Mouse (Mus musculus): ENCODE data around the gene Esyt2. TPM values are rescaled to one million over a fixed set of nuclear protein-coding genes. Genes with fewer than 3 reads are reported as not detected.

Esyt2 gene
- polyA plus RNA-seq, 1 experiment: 0.69 TPM

DNA sequence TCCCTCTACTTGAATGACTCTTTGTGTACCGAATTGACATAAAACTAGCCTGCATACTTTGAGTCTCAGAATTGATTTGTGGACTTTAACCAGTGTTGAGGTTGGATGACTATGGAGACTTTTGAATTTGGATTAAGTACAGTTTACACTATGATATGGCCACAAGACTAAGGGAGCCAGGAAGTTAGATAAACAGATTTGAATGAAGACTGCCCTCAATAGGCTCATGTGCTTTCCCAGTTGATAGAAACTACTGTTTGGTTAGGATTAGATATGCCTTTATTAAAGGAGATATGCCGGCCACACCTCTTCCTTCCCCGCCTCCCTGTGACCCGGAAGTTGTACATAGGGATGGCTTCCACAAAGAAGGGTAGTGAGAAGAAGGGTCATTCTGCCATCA lies 5.4 kb upstream of the Esyt2 start:
- TF ChIP-seq GATA1 (IDR thresholded peaks at IDR 0.05; ENCODE audit: low read length): no peak
- TF ChIP-seq TAL1 (IDR thresholded peaks at IDR 0.05; ENCODE audit: low read length): no peak
- Histone ChIP-seq H3K4me3 (replicated peaks) (no peak overlapping the region), H3K9me3 (ENCODE audit: control insufficient read depth, low read length) (no peaks in the 10 kb centered on the region), H3K27me3 (ENCODE audit: control insufficient read depth) (no peaks in the 10 kb centered on the region), H3K36me3 (ENCODE audit: control insufficient read depth) (no peaks in the 10 kb centered on the region), H3K4me1 (ENCODE audit: control insufficient read depth) (peaks cover 59% of the 10 kb centered on the region)

DNA sequence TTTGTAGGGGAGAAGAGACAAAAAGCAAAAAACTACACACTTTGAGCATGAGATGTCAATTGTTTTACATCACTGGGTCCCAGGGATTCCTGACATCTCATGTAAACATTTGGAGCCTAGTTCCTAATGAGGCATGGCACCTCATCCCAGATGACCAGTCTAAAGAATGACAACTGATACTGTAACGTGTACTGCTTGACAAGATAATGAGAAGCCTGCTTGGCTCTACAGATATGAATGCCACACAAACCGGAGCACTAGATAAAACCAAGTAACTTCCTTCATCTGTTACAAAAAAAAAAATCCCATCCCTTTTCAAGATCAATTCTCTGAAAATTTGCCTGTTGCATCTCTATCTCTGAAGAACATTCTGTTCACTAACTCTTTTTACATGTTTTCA lies 4.0 kb upstream of the Esyt2 start:
- peaks cover 66% of the 10 kb centered on the region for H3K4me1 ChIP-seq (ENCODE audit: control insufficient read depth)
- H3K4me3 ChIP-seq (replicated peaks): no peak overlapping the region
- TF ChIP-seq TAL1 (IDR thresholded peaks at IDR 0.05; ENCODE audit: low read length) (peak; percentile 47; the same call in 2 of the 3 replicates), GATA1 (IDR thresholded peaks at IDR 0.05; ENCODE audit: low read length) (peak; percentile 29; the same call in 1 of the 2 replicates)
- no peaks in the 10 kb centered on the region for H3K36me3 ChIP-seq (ENCODE audit: control insufficient read depth)
- H3K9me3 ChIP-seq (ENCODE audit: control insufficient read depth, low read length): no peaks in the 10 kb centered on the region
- no peaks in the 10 kb centered on the region for H3K27me3 ChIP-seq (ENCODE audit: control insufficient read depth)

- Histone ChIP-seq H3K36me3 (ENCODE audit: control insufficient read depth) (no peaks in the 10 kb centered on the region), H3K4me3 (replicated peaks) (no peak overlapping the region), H3K4me1 (ENCODE audit: control insufficient read depth) (peaks cover 74% of the 10 kb centered on the region), H3K9me3 (ENCODE audit: control insufficient read depth, low read length) (no peaks in the 10 kb centered on the region), H3K27me3 (ENCODE audit: control insufficient read depth) (no peaks in the 10 kb centered on the region)
- no peak for TF ChIP-seq TAL1 (IDR thresholded peaks at IDR 0.05; ENCODE audit: low read length)
- TF ChIP-seq GATA1 (IDR thresholded peaks at IDR 0.05; ENCODE audit: low read length): no peak
Observed at GRCm38 (mm10) chr12:116278541-116278940, 2.5 kb upstream of the Esyt2 start.

DNA sequence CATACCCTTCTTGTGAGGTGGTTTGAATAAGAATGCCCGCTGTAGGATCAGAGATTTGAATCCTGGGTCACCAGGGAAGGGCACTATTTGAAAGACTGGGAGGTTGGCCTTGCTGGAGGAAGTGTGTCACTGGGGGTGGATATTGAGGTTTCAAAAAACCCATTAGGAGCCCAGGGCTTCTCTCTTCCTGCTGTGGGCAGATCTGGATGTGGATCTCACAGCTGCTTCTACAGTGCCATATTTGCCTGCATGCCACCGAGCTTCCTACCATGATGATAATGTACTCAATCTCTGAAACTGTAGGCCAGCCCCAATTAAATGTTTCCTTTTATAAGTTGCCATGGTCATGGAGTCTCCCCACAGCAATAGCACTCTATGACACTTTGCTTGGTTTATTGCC lies 1.8 kb upstream of the Esyt2 start:
- H3K9me3 ChIP-seq (ENCODE audit: control insufficient read depth, low read length): no peaks in the 10 kb centered on the region
- TF ChIP-seq GATA1 (IDR thresholded peaks at IDR 0.05; ENCODE audit: low read length) (no peak), TAL1 (IDR thresholded peaks at IDR 0.05; ENCODE audit: low read length) (no peak)
- H3K27me3 ChIP-seq (ENCODE audit: control insufficient read depth): no peaks in the 10 kb centered on the region
- H3K36me3 ChIP-seq (ENCODE audit: control insufficient read depth): no peaks in the 10 kb centered on the region
- H3K4me3 ChIP-seq (replicated peaks): no peak overlapping the region
- peaks cover 79% of the 10 kb centered on the region for H3K4me1 ChIP-seq (ENCODE audit: control insufficient read depth)

GRCm38 (mm10) chr12:116280149-116280652 lies 795 bp upstream of the Esyt2 start:
- Histone ChIP-seq H3K4me3 (replicated peaks) (peak overlapping the region; percentile 100), H3K36me3 (ENCODE audit: control insufficient read depth) (peaks cover 2% of the 10 kb centered on the region; the same call in 1 of the 2 replicates), H3K9me3 (ENCODE audit: control insufficient read depth, low read length) (no peaks in the 10 kb centered on the region), H3K27me3 (ENCODE audit: control insufficient read depth) (no peaks in the 10 kb centered on the region), H3K4me1 (ENCODE audit: control insufficient read depth) (peaks cover 80% of the 10 kb centered on the region)
- TF ChIP-seq TAL1 (IDR thresholded peaks at IDR 0.05; ENCODE audit: low read length) (no peak), GATA1 (IDR thresholded peaks at IDR 0.05; ENCODE audit: low read length) (no peak)

DNA sequence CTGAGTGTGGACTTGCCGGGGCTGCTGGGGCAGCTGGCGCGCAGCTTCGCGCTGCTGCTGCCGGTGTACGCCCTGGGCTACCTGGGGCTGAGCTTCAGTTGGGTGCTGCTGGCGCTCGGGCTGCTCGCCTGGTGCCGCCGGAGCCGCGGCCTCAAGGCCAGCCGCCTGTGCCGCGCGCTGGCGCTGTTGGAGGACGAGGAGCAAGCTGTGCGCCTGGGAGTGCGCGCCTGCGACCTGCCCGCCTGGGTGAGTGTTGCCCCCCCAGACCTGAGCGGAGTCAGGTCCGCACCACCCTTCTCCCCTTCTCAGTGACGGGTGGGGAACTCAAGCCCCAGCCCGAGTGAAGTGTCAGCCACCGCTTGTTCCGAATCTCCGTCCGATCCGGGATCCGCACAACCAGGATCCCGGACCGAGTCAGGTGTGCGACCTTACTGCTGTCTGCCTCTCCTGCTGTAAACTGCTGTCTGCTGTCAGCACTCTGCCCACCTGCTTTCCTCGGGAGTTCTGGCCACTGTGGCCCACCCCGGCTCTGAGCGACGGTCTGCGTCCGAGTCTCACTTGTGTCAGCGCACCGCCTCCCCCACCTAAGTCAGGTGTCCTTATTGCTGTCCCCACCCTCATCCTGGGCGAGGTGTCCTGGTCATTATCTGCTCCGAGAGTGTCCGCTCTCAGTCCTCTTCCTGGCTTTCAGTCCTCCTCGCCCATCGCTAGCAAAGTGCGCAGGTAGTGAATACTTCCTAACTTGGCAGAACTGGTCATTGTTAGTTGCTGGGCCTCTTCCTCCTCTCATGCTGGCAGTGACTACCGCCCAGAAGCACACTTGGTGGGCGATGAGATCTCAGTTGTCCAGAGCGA lies 658 bp downstream of the Esyt2 start:
- peaks cover 10% of the 10 kb centered on the region for H3K36me3 ChIP-seq (ENCODE audit: control insufficient read depth)
- no peaks in the 10 kb centered on the region for H3K9me3 ChIP-seq (ENCODE audit: control insufficient read depth, low read length)
- peaks cover 68% of the 10 kb centered on the region for H3K4me1 ChIP-seq (ENCODE audit: control insufficient read depth)
- H3K27me3 ChIP-seq (ENCODE audit: control insufficient read depth): no peaks in the 10 kb centered on the region
- peak overlapping the region; percentile 100 for H3K4me3 ChIP-seq (replicated peaks)
- TF ChIP-seq GATA1 (IDR thresholded peaks at IDR 0.05; ENCODE audit: low read length): no peak

GRCm38 (mm10) chr12:116282856-116283255 lies 1.9 kb downstream of the Esyt2 start:
- no peaks in the 10 kb centered on the region for H3K27me3 ChIP-seq (ENCODE audit: control insufficient read depth)
- peaks cover 56% of the 10 kb centered on the region for H3K4me1 ChIP-seq (ENCODE audit: control insufficient read depth)
- TF ChIP-seq GATA1 (IDR thresholded peaks at IDR 0.05; ENCODE audit: low read length) (no peak), TAL1 (IDR thresholded peaks at IDR 0.05; ENCODE audit: low read length) (no peak)
- peaks cover 10% of the 10 kb centered on the region for H3K36me3 ChIP-seq (ENCODE audit: control insufficient read depth)
- peak overlapping the region; percentile 100 for H3K4me3 ChIP-seq (replicated peaks)
- H3K9me3 ChIP-seq (ENCODE audit: control insufficient read depth, low read length): no peaks in the 10 kb centered on the region

DNA sequence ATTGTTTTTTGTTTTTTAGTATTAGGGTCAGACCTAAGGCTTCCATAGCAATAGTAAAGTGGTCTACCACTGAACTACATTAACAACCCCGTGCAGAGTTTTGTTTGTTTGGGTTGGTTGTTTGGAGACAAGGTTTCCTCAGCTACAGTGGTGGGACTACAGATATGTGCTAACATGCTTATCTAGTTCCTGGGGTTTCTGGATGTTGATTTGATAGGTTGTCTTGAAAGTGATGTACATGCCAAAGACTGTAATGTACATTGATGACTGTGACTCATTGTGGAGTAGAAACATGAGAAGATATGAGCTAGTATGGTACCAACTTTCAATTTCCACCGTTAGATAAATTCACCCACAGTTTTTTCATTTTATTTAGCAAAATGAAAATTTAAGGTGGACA lies 2.5 kb downstream of the Esyt2 start:
- Histone ChIP-seq H3K4me3 (replicated peaks) (peak overlapping the region; percentile 100), H3K36me3 (ENCODE audit: control insufficient read depth) (peaks cover 12% of the 10 kb centered on the region), H3K4me1 (ENCODE audit: control insufficient read depth) (peaks cover 49% of the 10 kb centered on the region), H3K9me3 (ENCODE audit: control insufficient read depth, low read length) (no peaks in the 10 kb centered on the region), H3K27me3 (ENCODE audit: control insufficient read depth) (no peaks in the 10 kb centered on the region)
- no peak for TF ChIP-seq GATA1 (IDR thresholded peaks at IDR 0.05; ENCODE audit: low read length)
- TF ChIP-seq TAL1 (IDR thresholded peaks at IDR 0.05; ENCODE audit: low read length): no peak

- Histone ChIP-seq H3K36me3 (ENCODE audit: control insufficient read depth) (peaks cover 2% of the 10 kb centered on the region; the same call in 1 of the 2 replicates), H3K27me3 (ENCODE audit: control insufficient read depth) (no peaks in the 10 kb centered on the region), H3K9me3 (ENCODE audit: control insufficient read depth, low read length) (no peaks in the 10 kb centered on the region), H3K4me3 (replicated peaks) (no peak overlapping the region), H3K4me1 (ENCODE audit: control insufficient read depth) (peaks cover 3% of the 10 kb centered on the region; the same call in 1 of the 2 replicates)
- TF ChIP-seq TAL1 (IDR thresholded peaks at IDR 0.05; ENCODE audit: low read length): no peak
- TF ChIP-seq GATA1 (IDR thresholded peaks at IDR 0.05; ENCODE audit: low read length): no peak
Observed at GRCm38 (mm10) chr12:116293185-116293584, 12.2 kb downstream of the Esyt2 start.
